Mouse (Mus musculus) frontal cortex, postnatal 14 days (tissue): ENCODE measurements at regions not wholly inside any gene's neighbourhood (a gene's known extent, or its start where the extent isn't known, plus 50 kb on each side); places are given as distances from the start of the nearest gene placed in this dataset.

ENCODE experiments used
- DNase-seq, 2 experiments: peaks; one replicate each; pipeline ENCODE4 v3.0.0; 2022; ENCODE audit warnings: low spot score in 2 of 2

DNA sequence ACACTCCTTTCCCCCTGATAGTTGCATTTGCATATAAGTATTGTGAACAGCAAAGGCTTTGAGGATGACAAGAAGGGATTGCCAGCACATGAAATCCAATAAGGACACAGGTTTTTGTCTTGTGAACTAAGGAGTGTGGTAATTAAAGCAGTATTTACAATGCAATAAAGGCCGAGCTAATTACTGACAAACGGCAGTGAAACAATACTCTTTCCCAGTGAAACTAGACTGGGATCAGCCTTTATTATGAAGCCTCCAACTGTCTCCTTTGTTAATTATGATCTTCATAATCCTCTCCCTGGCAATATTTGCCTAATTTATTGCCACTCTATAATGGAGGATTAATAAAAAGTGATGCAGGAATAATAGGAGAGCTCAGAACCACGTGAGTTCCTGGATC lies 704.2 kb upstream of the Api5 start:
- DNase-seq: no peak

DNA sequence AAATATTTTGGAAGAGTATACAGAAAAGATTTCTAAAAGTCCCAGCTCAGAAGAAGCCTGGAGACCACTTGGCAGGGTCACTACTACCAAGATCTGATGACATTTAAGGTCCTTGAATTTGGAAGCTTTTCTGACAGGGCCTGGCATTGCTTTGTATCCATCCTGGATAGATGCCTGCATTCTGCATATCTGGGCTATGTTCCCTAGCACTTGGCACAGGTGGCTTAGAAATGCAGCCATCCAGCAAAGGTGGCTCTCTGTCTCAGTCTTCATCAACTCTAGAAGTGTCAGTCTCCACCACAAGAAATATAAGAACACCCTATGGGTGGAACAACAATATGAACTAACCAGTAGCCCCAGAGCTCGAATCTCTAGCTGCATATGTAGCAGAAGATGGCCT lies 702.2 kb upstream of the Api5 start:
- no peak for DNase-seq

DNA sequence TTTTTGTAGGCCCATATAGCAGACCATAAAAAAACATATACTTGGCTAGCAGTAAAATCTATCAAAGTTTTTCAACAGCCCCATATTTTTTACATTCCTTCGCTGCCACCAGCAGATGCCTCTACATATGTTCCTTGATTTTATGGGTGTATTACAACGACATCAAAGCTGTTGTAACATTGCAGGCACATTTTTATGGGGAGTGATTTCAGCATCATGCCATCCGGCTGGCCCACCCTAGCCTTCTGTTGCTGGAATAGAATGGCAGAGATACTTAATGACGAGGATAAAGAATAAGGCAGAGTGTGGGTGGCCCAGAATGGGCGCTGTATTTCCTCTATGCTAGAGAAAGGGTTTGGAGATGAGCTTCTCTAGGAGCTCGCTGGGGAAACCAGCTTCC lies 698.7 kb upstream of the Api5 start:
- DNase-seq: peak; percentile 14 to 24

DNA sequence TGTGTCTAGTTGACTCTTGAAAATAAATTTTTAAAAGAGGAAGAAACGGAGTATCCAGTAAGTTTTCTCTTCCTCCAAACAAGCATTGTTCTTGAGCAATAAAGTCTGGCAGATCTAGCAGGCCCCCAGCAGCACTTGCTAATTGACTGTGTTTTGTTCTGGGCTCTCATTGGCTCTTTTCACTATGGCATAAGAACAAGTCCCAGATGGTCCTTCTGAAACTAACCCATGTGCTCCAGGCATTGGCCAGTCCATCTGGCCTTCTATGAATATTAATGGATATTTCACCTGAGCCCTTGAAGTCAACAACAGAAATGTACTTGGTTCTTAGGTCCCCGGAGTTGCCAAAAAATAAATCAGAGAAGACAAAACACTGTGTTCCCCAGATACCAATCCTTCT lies 693.2 kb upstream of the Api5 start:
- no peak for DNase-seq

DNA sequence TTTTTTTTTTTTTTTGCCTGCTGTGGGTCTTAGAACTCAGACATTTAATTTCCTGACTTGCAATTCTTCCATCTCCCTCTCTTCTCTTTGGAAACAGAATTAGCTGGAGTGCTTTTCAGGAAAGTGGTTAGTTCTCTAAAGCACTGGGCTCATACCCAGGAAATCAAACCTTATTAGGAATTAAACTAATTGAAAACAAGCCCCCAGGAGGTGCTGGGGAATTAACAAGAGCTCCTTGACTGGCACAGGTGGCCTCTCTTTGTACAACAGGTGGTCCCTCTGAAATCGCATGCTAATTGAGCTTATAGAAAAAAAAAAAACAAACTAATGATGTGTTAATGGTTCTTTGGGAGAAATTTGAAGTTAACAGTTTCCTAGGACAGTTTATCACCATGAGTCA lies 690.8 kb upstream of the Api5 start:
- DNase-seq: no peak

DNA sequence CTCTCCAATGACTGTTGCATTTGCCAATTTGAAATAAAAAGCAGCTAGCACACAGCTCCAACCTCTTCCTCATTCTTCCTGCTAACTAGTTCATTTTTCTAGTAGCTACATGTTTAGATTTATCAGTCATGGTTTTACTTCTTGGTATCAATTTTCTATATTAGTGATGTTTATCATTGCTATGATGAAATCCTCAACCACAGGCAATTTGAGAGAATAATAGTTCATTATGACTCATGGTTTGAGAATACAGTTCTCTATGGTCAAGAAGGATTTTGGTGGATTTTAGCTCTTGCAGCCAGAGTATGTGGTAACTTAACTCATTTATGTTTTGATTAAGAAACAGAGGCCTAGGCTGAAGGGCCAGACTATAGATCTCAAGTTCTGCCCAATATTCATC lies 681.6 kb upstream of the Api5 start:
- no peak for DNase-seq

DNA sequence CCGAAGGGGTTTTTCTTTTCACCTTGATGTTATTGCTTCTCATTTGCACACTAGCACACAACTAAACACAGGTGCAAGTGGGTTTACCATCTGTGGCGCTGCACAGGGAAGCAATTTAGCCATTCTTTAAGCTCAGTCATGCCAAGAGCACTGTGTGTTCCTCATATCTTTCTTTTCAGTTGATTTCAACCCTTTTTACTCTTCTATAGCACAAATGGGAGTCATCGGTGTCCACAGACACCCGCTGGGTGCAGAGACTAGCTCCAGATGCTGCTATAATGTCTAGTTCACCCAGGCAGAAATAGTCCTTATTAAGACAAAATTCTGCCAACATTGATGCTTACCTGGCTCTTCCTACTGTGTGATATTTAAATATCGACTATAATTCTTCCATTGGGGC lies 659.1 kb upstream of the Api5 start:
- no peak for DNase-seq

DNA sequence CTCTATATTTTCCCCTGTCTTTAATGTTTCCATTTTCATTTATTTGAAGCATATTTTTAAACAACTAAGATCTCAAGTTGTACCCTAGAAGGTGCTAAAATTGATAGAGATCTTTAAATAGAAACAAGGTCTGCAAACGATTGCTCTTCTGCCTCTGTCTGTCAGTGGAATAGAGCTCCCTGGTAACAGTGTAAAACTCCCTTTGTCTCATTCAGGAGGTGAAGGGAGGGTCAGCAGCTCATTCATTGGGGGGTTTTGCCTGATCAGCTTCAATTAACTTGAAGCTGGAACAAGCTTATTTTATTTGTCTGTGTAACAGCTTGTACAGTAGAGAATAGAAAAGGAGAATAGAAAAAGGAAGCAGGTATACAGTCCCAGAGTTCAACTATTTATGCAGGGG lies 616.7 kb upstream of the Api5 start:
- no peak for DNase-seq

DNA sequence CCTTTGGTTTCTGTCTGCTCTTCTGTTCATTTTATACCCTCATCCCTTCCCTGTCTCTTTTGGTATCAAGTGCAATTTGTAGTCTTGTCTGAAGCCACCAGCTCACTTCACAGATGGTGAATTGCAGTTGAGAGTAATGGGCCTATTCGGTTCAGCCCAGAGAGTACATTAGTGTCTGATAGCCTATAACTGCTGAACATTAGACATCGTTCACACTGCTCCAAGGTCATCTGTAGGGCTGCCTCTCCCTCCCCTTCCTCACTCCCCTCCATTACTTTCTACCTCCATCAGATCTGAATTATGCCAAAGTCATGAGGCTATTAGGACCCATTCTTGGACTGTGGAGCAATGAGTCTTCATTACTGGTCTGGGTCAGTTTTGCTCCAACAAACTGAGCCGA lies 615.9 kb upstream of the Api5 start:
- DNase-seq: no peak
